Mouse (Mus musculus) midbrain, embryonic 16.5 days (tissue): Measurements from ENCODE around the gene AI182371. TPM values are rescaled to one million over a fixed set of nuclear protein-coding genes. Genes with fewer than 3 reads are reported as not detected.
A peak's percentile ranks its signal among the peaks of the same experiment; 100 is the strongest.

Experiments
- ATAC-seq: fragments of 200-750 bp; cut with Nextera tagmentation; 2 replicates; pipeline ENCODE4 v1.8.0; 2017; ENCODE audit warnings: moderate TSS enrichment
- H3K27ac ChIP-seq: fragments of 300-500 bp; sonication (generic); 2 replicates; pipeline ENCODE4 v1.5.1; 2014; ENCODE audit warnings: mild to moderate bottlenecking, low read length, mixed read lengths
- H3K27me3 ChIP-seq: fragments of 300-500 bp; sonication (generic); 2 replicates; pipeline ENCODE4 v1.6.1; 2014; ENCODE audit warnings: low read depth, low read length, mixed read lengths; ENCODE audit not compliant: control insufficient read depth, insufficient read depth
- H3K36me3 ChIP-seq: fragments of 300-500 bp; sonication (generic); 2 replicates; pipeline ENCODE4 v1.6.1; 2014; ENCODE audit warnings: mild to moderate bottlenecking, low read length, moderate library complexity, mixed read lengths; ENCODE audit not compliant: control insufficient read depth, insufficient read depth
- H3K4me1 ChIP-seq: fragments of 300-500 bp; sonication (generic); 2 replicates; pipeline ENCODE4 v1.6.1; 2014; ENCODE audit warnings: mild to moderate bottlenecking, low read length, mixed read lengths; ENCODE audit not compliant: control insufficient read depth, insufficient read depth
- H3K4me2 ChIP-seq: fragments of 300-500 bp; sonication (generic); 2 replicates; pipeline ENCODE4 v1.6.1; 2014; ENCODE audit warnings: mild to moderate bottlenecking, low read length, mixed read lengths
- H3K4me3 ChIP-seq: fragments of 300-500 bp; sonication (generic); 2 replicates; pipeline ENCODE4 v1.5.1; 2014; ENCODE audit warnings: low read depth, mild to moderate bottlenecking, low read length, moderate library complexity, mixed read lengths
- H3K9ac ChIP-seq: fragments of 300-500 bp; sonication (generic); 2 replicates; pipeline ENCODE4 v1.6.1; 2014; ENCODE audit warnings: low read depth, low read length, mixed read lengths
- H3K9me3 ChIP-seq: fragments of 300-500 bp; sonication (generic); replicated peaks from 2 replicates; pipeline ENCODE4 v1.6.1; 2014; ENCODE audit warnings: mild to moderate bottlenecking, low read length, mixed read lengths; ENCODE audit not compliant: control insufficient read depth, poor library complexity, severe bottlenecking
- WGBS: fragments of 180-500 bp; shearing (Covaris S2); extraction: QIAGEN DNeasy Blood & Tissue Kit; methylation state at CpG from one replicate; pipeline ENCODE4 v1.1.7; 2014; 5-methylcytosine and 5-hydroxymethylcytosine counted together
- polyA plus RNA-seq: library from polyadenylated mRNA; unstranded; fragments of >200 nt; fragmentation: Nextera tagmentation; extraction: Ambion mirVana; gene quantifications from 2 replicates; pipeline ENCODE4 v1.2.1, GENCODE M21; 2015

AI182371 gene
- polyA plus RNA-seq, 1 experiment from 2014 or later, result 0.80 TPM

DNA sequence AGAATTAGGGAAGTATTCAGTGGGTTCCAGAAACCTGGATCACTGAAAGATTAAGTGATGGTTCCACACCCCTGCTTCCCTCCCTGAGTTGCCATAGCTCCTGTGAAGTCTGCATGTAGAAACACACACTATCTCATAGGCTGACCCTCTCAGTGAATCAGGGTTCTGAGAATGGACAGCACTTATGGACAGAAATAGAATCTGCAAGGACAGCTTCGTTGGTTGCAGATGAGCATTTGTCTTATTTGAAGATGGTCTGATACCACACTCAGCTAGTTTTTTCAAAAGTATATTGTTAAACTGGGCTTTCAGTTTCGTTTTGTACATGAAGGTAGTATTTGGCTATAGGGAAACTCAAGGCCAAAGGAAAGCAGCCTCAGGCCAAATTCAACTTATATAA is 9.2 kb upstream of the AI182371 start:
- 79% methylated on average over 2 of the region's 2 CpGs for WGBS
- no peak overlapping the region for H3K4me2 ChIP-seq

DNA sequence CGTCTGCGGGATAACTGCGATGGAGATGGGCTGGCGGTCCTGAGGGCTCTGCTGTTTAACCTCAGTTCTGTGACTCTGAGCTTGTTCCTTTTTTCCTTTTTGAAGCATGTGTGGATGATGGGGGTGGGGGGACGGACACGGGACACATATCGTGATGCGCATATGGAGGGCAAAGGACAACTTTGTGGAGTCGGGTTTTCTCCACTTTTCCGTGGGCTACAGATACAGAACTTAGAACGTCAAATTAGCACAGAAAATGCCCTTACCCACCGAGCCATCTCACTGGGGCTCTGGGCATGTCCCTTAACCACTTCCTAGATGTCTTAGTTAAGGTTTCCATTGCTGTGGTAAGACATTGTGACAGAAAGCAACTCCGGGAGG is 8.6 kb upstream of the AI182371 start:
- H3K36me3 ChIP-seq, result no peaks in the 10 kb centered on the region
- H3K27ac ChIP-seq, result peak overlapping the region; percentile 82
- peak overlapping the region; percentile 62 for H3K4me2 ChIP-seq
- WGBS, result under 1% methylated on average over 13 of the region's 13 CpGs
- H3K9ac ChIP-seq, result peak overlapping the region; percentile 87
- no peaks in the 10 kb centered on the region for H3K27me3 ChIP-seq
- peak overlapping the region; percentile 71 for H3K4me3 ChIP-seq
- ATAC-seq, result no peak; the same call in 1 of the 2 replicates
- H3K9me3 ChIP-seq, result no peaks in the 10 kb centered on the region
- H3K4me1 ChIP-seq, result peaks cover 3% of the 10 kb centered on the region

More for the DNA sequence above, 9.2 kb upstream of the AI182371 start:
- Histone ChIP-seq H3K9ac (peak overlapping the region; percentile 7; the same call in 1 of the 2 replicates), H3K4me3 (no peak overlapping the region), H3K27ac (no peak overlapping the region), H3K4me1 (peaks cover 3% of the 10 kb centered on the region), H3K36me3 (no peaks in the 10 kb centered on the region), H3K9me3 (no peaks in the 10 kb centered on the region), H3K27me3 (no peaks in the 10 kb centered on the region)
- ATAC-seq, result no peak

DNA sequence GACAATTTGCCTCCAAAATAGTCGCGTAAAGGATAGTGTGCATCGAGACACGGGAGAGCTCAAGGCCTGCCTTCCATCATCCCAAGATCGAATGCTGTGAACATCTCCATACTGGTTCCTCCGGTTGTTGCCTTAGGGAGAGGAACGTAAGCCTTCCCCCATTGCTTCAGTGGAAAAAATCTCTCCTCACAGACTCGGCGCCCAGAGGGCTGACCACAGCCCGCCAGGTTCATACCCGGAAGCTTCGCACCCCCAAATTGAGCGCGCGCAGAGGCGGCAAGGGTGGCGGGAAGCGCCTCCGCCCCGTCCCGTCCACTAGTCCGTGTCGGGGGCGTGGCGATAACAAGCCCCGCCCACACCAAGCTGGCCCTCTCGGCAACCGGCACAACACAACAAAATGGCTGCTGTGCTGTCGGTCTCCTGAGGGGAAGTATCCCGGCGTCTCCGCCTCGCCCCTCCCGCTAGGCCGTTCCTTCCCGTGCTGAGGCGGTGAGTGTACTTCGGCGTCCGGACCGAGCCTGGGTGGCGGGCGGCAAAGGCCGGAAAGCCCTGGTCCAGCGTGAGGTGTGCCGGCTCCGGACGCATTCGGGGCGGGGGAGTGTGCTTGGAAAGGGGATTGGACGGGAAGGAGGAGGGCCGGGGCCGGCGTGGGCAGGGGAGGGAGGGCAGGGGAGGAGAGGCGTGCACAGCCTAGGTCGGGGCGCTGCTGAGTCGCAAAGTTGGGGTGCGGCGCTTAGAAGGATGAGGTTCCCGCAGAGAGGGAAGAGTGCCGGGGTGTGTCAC is 8.0 kb upstream of the AI182371 start, which contains the start of gene Cntrl:
Gene Cntrl, plus strand, starts transcription at position 352 of the 783 bp plus-strand sequence.
- Histone ChIP-seq H3K27me3 (no peaks in the 10 kb centered on the region), H3K36me3 (no peaks in the 10 kb centered on the region)
- WGBS, result 1% methylated on average over 61 of the region's 62 CpGs

DNA sequence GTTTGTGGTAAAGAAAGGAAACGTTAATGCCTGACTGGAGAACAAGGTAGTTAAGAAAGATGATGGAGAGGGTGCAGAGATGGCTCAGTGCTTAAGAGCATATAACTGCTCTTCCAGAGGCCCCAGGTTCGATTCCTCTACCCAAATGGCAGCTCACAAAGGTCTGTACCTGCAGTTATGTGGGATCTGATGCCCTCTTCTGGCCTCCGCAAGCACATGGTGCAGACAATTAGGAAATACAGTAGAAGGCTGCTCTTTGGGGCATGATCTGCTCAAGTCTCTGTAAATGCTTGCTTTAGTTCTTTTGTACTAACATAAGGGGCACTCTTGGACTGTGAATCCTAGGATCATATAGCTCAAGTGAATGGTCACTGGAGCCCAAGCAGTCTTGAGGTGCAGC is 7.4 kb upstream of the AI182371 start:
- no peaks in the 10 kb centered on the region for H3K9me3 ChIP-seq
- no peaks in the 10 kb centered on the region for H3K36me3 ChIP-seq
- 34% methylated on average over 3 of the region's 3 CpGs for WGBS
- peak overlapping the region; percentile 71 for H3K4me3 ChIP-seq
- peak overlapping the region; percentile 62 for H3K4me2 ChIP-seq
- H3K4me1 ChIP-seq, result peaks cover 3% of the 10 kb centered on the region
- H3K27me3 ChIP-seq, result no peaks in the 10 kb centered on the region
- peak overlapping the region; percentile 87 for H3K9ac ChIP-seq
- peak overlapping the region; percentile 82 for H3K27ac ChIP-seq
- peak; percentile 75 for ATAC-seq

More for the DNA sequence above, 8.0 kb upstream of the AI182371 start, which contains the start of gene Cntrl:
- H3K9ac ChIP-seq, result peak within 1 kb of the TSS; percentile 87
- H3K4me1 ChIP-seq, result peaks cover 3% of the 10 kb centered on the region
- ATAC-seq, result peak; percentile 96
- peak within 1 kb of the TSS; percentile 62 for H3K4me2 ChIP-seq
- H3K4me3 ChIP-seq, result peak within 1 kb of the TSS; percentile 71
- peak within 1 kb of the TSS; percentile 82 for H3K27ac ChIP-seq
- H3K9me3 ChIP-seq, result no peaks in the 10 kb centered on the region

DNA sequence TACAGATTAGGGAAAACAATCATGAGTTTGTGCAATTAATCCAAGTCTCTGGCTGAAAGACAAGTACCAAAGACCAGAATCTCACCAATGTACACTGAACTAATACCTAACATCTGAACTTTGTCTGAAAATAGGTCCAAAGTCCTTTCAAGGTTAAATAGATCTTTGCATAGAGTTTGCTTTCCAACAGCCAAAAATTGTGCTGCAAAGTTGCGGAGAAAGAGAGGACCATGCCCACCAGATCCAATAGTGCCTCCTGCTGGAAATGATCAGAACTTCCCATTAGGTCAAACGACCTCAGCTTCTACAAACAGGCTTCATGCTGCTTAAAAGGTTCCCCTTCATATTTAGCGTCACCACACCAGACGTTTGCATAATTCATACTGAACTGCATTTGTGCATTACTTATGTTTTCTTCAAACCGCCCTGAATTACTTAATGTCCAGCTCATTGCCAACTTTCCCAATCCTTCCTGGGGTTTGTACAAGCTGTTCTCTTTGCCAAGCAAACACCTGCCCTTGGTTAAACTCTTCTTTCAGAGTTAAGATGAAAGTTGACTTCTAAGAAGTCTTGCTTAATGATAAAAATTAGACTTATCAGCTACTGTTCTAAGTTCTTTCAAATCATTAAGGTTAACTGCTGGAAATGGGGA is 6.8 kb upstream of the AI182371 start:
- no peak overlapping the region for H3K4me2 ChIP-seq

DNA sequence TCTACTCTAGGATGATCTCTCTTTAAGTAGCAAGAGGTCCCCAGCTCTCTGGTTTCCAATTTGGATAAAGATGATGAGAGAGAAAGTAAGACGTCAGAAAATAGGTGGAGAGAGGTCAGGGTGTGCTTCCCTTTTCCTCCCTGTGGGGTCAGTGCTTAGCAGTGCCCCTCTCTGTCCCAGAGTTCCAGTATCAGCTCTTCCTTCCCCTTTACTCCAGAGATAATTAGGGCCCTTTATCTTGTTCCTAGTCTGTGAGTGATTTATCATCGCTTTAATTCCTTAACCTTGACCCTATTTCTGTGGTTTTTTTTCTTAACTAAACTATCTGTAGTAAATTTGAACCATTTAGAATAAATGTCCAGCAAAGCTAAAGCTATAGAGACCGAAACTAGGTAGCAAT is 3.5 kb upstream of the AI182371 start:
- Histone ChIP-seq H3K4me1 (no peaks in the 10 kb centered on the region), H3K27me3 (no peaks in the 10 kb centered on the region), H3K4me3 (no peak overlapping the region), H3K9ac (no peak overlapping the region), H3K9me3 (no peaks in the 10 kb centered on the region), H3K27ac (no peak overlapping the region), H3K4me2 (no peak overlapping the region), H3K36me3 (no peaks in the 10 kb centered on the region)
- no peak for ATAC-seq
- WGBS, result 68% methylated on average over 3 of the region's 3 CpGs

More for the DNA sequence above, 6.8 kb upstream of the AI182371 start:
- no peak overlapping the region for H3K9ac ChIP-seq
- no peaks in the 10 kb centered on the region for H3K27me3 ChIP-seq
- H3K4me1 ChIP-seq, result peaks cover 3% of the 10 kb centered on the region
- H3K4me3 ChIP-seq, result no peak overlapping the region
- no peak for ATAC-seq
- H3K27ac ChIP-seq, result no peak overlapping the region
- no peaks in the 10 kb centered on the region for H3K9me3 ChIP-seq
- 49% methylated on average over 5 of the region's 5 CpGs for WGBS
- H3K36me3 ChIP-seq, result no peaks in the 10 kb centered on the region

DNA sequence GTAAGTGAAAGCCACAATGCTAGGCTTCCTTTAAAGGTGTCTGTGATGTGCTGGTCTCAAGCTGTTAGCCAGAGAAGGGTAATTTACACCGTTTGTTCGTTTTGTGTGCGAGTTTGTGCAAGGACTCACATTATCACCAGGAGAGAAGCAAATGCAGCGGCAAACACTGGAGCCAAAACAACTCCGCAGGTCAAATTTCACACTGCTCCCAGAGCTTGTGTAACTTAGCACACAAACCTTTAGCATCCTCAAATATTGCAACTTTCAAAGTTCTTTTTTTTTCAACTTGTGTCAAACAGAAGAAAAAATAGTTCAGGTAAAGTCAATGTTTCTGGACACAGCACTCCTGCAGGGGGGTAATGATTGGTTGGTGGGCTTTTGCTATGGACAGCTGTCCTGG is 2.2 kb upstream of the AI182371 start:
- H3K36me3 ChIP-seq, result no peaks in the 10 kb centered on the region
- no peak overlapping the region for H3K9ac ChIP-seq
- H3K27me3 ChIP-seq, result no peaks in the 10 kb centered on the region
- no peak overlapping the region for H3K4me2 ChIP-seq
- no peak for ATAC-seq
- no peak overlapping the region for H3K27ac ChIP-seq
- H3K9me3 ChIP-seq, result no peaks in the 10 kb centered on the region
- H3K4me1 ChIP-seq, result no peaks in the 10 kb centered on the region
- WGBS, result 80% methylated on average over 5 of the region's 5 CpGs
- H3K4me3 ChIP-seq, result no peak overlapping the region

DNA sequence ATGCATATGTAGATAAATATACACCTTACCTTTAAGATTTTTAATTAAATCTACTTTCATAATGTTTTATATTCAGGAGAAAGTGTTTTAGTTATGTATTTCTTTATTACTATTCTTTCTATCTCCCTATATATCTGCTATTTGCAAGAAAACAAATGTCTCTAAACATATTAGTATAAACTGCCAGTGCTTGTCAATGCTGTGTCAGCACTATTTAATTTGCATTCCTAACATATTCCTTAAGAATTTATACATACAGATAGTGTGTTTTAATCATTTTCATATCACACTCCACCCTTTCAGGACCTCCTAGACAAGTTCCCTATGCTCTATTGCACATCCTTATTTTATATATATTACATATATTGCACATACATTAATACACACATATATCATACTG is 1.4 kb upstream of the AI182371 start:
- Histone ChIP-seq H3K36me3 (no peaks in the 10 kb centered on the region), H3K4me2 (no peak overlapping the region), H3K27ac (no peak overlapping the region), H3K4me1 (no peaks in the 10 kb centered on the region), H3K4me3 (no peak overlapping the region), H3K9me3 (no peaks in the 10 kb centered on the region), H3K9ac (no peak overlapping the region), H3K27me3 (no peaks in the 10 kb centered on the region)
- ATAC-seq, result no peak

DNA sequence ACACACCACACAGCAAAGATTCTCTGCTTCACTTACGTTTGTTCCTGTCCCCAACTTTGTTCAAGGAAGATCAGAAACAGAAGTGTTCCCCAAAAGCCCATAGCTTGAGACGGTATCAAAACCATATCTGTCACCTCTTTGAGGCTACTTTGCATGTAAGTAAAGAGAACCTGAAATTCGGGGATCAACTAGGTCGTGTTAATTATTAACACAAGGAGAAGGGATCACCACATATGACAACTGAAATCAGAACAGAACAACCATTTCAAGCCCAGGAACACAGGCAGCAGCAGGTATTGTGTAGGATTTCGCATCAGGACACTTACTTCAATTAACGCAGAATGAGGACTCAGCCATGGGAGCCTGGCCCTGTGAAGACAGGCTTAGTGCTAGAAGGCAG is 814 bp downstream of the AI182371 start:
- H3K4me1 ChIP-seq, result no peaks in the 10 kb centered on the region
- no peak overlapping the region for H3K9ac ChIP-seq
- no peak overlapping the region for H3K4me3 ChIP-seq
- 86% methylated on average over 6 of the region's 6 CpGs for WGBS
- H3K36me3 ChIP-seq, result no peaks in the 10 kb centered on the region
- no peak overlapping the region for H3K27ac ChIP-seq
- no peaks in the 10 kb centered on the region for H3K9me3 ChIP-seq
- no peak for ATAC-seq
- no peak overlapping the region for H3K4me2 ChIP-seq
- no peaks in the 10 kb centered on the region for H3K27me3 ChIP-seq
